Mouse (Mus musculus) small intestine, adult 2 months (tissue): ENCODE measurements at regions not wholly inside any gene's neighbourhood (a gene's known extent, or its start where the extent isn't known, plus 50 kb on each side); places are given as distances from the start of the nearest gene placed in this dataset.

ENCODE experiments used
- H3K27ac ChIP-seq: fragments of 200-500 bp; 2 replicates; pipeline ENCODE4 v1.5.1; 2012; ENCODE audit warnings: low read depth, low read length, control low read depth, inconsistent platforms; ENCODE audit not compliant: insufficient read depth
- H3K27me3 ChIP-seq: fragments of 200-500 bp; 2 replicates; pipeline ENCODE4 v1.6.1; 2012; ENCODE audit warnings: mild to moderate bottlenecking, moderate library complexity, low read length, inconsistent platforms; ENCODE audit not compliant: control insufficient read depth, insufficient read depth
- H3K36me3 ChIP-seq: fragments of 200-500 bp; 2 replicates; pipeline ENCODE4 v1.6.1; 2012; ENCODE audit warnings: mild to moderate bottlenecking, low read length, control low read depth, inconsistent platforms; ENCODE audit not compliant: control insufficient read depth, insufficient read depth
- H3K4me1 ChIP-seq: fragments of 200-500 bp; 2 replicates; pipeline ENCODE4 v1.6.1; 2012; ENCODE audit warnings: low read length, inconsistent platforms, mixed read lengths; ENCODE audit not compliant: control insufficient read depth, insufficient read depth, insufficient read length
- H3K4me3 ChIP-seq: fragments of 200-500 bp; 2 replicates; pipeline ENCODE4 v1.5.1; 2012; ENCODE audit warnings: low read depth, mild to moderate bottlenecking, control low read depth, inconsistent platforms, low read length, moderate library complexity
- CTCF ChIP-seq: fragments of 200-500 bp; IDR thresholded peaks from 2 replicates; pipeline ENCODE4 v1.5.1; 2012; ENCODE audit warnings: low read depth, mild to moderate bottlenecking, control low read depth, inconsistent platforms, low read length, moderate library complexity, mixed read lengths; ENCODE audit not compliant: insufficient replicate concordance, insufficient read length; ENCODE audit errors: extremely low read depth
- POLR2A ChIP-seq: fragments of 200-500 bp; IDR thresholded peaks from 2 replicates; pipeline ENCODE4 v1.6.1; 2012; ENCODE audit warnings: low read depth, mild to moderate bottlenecking, control low read depth, inconsistent platforms, low read length, moderate library complexity
- WGBS: fragments of 180-500 bp; shearing (Covaris S2); methylation state at CpG from one replicate; pipeline ENCODE4 v1.1.7; 2018; 5-methylcytosine and 5-hydroxymethylcytosine counted together

DNA sequence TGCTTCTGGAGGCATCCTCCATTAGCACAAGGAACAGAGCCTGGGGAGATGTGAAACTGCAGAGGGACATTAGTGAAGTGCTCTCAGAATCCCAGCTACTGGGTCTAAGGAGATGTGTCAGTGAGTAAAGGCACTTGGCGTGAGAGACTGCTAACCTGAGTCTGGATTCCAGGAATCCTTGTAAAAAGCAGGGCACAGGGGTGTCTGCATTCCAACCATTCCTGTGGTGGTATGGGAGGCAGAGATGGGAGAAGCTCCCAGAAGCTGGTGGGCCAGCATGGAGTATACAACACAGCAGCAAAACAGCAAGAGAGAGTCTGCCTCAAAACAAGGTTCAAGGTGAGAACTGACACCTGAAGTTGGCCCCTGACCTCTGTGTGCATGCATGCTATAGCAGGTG is 118.9 kb downstream of the Mid1ip1 start:
- Histone ChIP-seq H3K4me1 (peaks cover 11% of the 10 kb centered on the region; the same call in 1 of the 2 replicates), H3K27ac (no peak overlapping the region), H3K27me3 (no peaks in the 10 kb centered on the region), H3K36me3 (no peaks in the 10 kb centered on the region), H3K4me3 (no peak overlapping the region)
- 85% methylated on average over 1 of the region's 1 CpGs for WGBS
- TF ChIP-seq CTCF (no peak), POLR2A (no peak)

DNA sequence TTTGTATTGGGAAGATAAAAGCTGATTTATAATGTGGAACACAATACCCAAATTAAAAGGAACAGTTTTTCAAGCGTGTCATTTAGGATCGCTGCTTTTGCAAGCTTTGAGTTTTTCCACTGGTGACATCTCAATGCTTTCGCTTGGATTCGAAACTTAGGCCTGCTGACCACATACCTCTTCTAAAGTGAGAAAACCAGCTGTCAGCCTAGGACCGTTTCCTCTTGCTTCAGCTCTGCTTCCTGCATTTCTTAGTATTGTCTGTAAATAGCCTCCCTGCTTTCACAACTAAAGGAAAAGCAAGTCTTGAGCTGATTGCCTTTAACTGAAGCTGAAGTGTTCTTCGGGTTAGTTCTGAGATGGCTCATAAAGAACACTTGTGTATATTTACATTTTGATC is 142.3 kb downstream of the Mid1ip1 start:
- no peak overlapping the region for H3K4me3 ChIP-seq
- H3K4me1 ChIP-seq, result no peaks in the 10 kb centered on the region
- 65% methylated on average over 6 of the region's 6 CpGs for WGBS
- H3K36me3 ChIP-seq, result no peaks in the 10 kb centered on the region
- no peak overlapping the region for H3K27ac ChIP-seq
- TF ChIP-seq POLR2A (no peak), CTCF (no peak)
- H3K27me3 ChIP-seq, result no peaks in the 10 kb centered on the region

DNA sequence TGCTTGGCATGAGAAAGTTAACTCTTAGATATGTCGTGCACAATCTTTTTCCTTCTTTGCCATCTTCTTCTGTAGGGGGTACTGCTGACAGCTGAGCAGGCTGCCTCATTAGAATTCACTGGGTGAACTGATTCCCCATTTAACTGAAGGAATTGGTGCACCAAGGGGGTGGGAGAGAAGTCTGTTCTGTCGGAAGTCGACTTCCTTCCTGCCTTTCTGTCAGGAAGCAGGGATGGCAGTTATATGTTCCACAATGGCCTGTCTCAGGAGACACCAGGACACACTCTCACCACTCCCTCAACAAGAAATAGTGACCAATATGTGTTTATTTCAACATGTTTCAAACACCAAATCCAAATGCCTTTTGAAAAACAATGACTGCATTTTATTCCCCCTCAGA is 142.9 kb downstream of the Mid1ip1 start:
- Histone ChIP-seq H3K4me1 (no peaks in the 10 kb centered on the region), H3K4me3 (no peak overlapping the region), H3K27ac (no peak overlapping the region), H3K27me3 (no peaks in the 10 kb centered on the region), H3K36me3 (no peaks in the 10 kb centered on the region)
- TF ChIP-seq POLR2A (no peak), CTCF (no peak)
- 59% methylated on average over 3 of the region's 3 CpGs for WGBS

DNA sequence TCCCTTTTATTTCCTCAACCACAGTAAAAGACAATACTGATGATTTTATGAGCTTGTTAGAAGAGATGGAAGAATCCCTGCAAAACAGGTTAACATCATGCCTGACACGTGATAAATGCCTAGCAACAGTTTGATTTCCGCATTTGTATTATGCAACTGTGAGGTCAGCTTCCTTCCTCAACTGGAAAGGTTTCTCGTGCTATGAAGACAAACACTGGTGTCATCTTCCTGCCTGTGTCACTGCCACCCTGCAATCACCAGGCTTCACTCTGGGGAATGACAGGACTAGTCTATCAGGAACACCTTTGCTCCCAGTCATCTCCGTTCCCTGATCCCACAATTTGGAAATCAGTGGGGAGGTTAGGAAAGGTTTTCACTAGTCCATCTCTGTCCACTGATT is 156.8 kb downstream of the Mid1ip1 start:
- no peak for TF ChIP-seq POLR2A
- no peak for TF ChIP-seq CTCF
- Histone ChIP-seq H3K27ac (no peak overlapping the region), H3K4me3 (no peak overlapping the region), H3K4me1 (no peaks in the 10 kb centered on the region), H3K27me3 (no peaks in the 10 kb centered on the region), H3K36me3 (no peaks in the 10 kb centered on the region)
- WGBS, result 67% methylated on average over 4 of the region's 4 CpGs

DNA sequence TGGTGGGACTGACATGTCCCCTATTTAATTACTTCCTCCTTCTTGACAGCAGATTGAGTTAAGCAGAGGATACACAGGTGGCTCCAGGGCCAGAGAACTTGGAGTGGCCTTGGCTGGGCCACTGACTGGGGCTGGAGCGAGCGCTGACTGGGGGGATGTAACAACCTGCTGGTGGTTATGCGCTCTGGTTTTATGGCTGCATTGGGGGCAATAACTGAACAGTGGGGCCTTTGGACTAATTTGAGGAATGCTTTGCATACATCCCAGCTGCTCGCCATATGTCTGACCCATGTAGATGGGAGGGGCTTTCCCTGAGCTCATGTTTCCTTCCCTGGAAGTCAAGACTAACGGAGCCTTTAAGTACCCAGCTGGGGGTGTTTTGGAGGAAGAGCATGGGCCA is 163.0 kb downstream of the Mid1ip1 start:
- H3K4me1 ChIP-seq, result no peaks in the 10 kb centered on the region
- H3K27me3 ChIP-seq, result no peaks in the 10 kb centered on the region
- TF ChIP-seq CTCF (no peak), POLR2A (no peak)
- no peak overlapping the region for H3K4me3 ChIP-seq
- H3K27ac ChIP-seq, result no peak overlapping the region
- H3K36me3 ChIP-seq, result no peaks in the 10 kb centered on the region
- WGBS, result 77% methylated on average over 5 of the region's 5 CpGs

DNA sequence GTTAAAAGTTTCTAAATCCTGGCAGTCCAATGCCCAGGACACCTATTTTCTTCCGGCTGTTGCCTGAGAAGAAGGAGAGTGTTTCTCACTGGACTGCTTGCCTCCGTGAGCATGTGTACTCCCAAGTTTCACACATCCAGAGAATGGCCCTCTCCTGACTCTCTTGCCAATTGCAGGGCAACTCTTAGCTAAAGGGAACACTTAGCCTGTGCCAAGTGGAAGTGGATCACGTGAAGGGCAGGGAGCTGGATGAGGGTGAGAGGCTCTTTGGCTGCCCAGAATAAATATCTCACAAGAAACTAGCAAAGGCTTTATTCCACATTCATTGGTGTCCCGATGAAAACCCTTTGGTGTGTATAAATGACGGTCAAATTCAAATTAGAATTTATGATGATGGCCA is 164.1 kb downstream of the Mid1ip1 start:
- TF ChIP-seq POLR2A (no peak), CTCF (no peak)
- Histone ChIP-seq H3K4me3 (no peak overlapping the region), H3K27me3 (no peaks in the 10 kb centered on the region), H3K4me1 (no peaks in the 10 kb centered on the region), H3K36me3 (no peaks in the 10 kb centered on the region), H3K27ac (no peak overlapping the region)
- WGBS, result 91% methylated on average over 5 of the region's 5 CpGs

DNA sequence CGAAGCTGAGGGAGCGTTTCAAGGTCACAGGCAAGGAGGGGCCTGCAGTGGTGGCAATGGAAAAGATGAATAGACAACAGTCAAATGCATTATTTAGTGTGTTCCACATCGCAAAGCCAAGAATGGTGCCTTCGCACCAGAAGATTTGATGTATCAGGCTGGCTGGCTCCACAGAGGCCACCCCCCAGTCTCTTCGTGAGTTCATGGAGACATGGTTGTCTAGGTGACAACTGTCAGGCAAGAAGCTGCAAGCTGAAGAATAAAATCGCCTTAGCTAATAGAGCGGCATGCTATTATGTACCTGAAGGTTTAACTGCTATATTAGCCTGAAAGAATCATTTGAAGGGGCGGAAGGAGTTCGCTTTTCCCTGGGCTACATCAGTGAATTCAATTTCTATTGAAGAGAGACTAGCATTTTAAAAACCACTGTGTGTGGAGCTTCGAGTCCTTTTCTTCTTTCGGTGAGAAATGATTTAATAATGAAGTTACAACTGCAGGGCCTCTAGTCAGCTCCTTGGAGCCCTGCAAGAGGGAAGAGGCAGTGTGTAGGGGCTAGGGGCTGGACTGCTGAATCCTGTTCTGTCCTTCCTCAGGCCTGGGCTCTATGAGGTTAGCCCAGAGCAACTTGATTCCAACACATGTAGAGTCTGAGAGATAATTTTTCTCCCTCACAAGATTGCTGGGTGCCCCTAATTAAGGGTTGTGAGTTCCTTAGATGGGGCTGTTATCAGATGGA is 169.1 kb downstream of the Mid1ip1 start:
- H3K36me3 ChIP-seq, result no peaks in the 10 kb centered on the region

More for the DNA sequence above, 169.1 kb downstream of the Mid1ip1 start:
- H3K27ac ChIP-seq, result no peak overlapping the region
- TF ChIP-seq POLR2A (no peak), CTCF (no peak)
- no peaks in the 10 kb centered on the region for H3K4me1 ChIP-seq
- no peak overlapping the region for H3K4me3 ChIP-seq
- H3K27me3 ChIP-seq, result no peaks in the 10 kb centered on the region
- 79% methylated on average over 11 of the region's 11 CpGs for WGBS
